Mouse (Mus musculus): Measurements from ENCODE around the gene Gm28053. TPM values are rescaled to one million over a fixed set of nuclear protein-coding genes. Genes with fewer than 3 reads are reported as not detected.

Gene Gm28053
- 0.48 TPM in 1 of 2 replicates, not detected in the other for polyA plus RNA-seq (2012; rRNA removed)

DNA sequence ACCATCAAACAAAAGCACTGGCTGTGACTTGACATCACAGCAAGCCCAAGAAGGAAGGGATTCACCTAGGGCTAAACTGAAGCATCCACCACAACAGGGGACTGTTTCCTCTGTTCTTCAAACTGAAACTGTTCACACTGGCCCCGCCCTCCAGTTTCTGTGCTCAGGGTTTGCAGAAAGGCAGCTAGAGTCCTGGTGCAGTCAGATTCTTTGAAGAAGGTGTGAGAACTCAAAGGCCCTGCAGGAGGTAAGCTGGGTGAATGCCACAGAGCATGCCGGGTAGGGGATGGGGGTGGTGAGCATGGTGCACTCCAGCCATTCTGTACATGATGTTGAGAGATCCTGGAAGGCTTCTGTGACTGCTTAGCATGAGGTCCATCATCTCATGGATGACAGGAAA, at the start of gene Gm28053, which contains the start of gene Gimap7:
Gm28053 (plus strand) TSS at position 153 of the 400 bp plus-strand sequence.
Gimap7 (plus strand) TSS at position 167 of the 400 bp plus-strand sequence.

DNA sequence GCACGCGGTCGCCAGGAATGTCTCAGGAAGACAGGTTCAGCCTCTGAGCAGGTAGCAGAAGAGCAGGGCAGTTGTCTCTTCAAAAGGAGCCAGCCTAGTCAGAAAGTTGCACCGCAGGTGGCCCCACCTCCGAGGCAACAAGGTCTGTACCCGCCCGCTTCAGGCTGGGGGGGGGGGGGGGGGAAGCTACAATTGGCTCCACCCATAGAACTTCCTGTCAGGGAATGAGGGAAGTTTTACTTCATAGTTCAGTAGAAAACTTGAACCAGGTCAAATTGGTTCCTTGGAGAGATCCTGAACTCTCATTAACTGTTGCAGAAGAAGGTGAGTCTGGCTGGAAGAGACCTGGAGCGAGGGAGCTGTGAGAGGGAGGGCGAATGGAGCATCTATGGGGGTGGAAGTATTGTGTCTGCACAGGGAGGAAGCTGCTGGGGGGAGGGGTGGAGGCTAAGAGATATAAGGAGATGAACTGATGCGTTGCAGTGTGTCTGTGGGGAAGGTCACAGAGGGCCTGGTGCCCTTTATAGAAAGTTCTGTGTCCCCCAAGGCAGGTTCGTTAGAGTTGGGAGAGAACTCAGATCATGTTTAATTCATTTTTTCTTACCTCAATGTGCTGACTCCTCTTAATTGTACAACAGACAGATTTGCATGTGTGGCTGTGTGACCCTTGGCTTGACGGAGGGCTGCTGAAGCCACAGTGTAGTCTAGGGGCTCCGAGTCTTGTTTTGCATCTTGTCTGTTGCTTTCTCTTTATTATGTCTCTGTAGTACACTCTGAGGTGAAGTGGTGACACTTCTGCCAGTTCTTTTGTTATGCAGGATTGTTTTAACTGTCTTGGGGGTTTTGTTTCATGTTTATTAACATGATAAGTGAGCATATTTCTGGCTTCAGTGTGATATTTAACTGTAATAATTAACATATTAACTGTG, 42.2 kb upstream of the Gm28053 start, which contains the start of gene Gimap9:
Gimap9 (plus strand) TSS at position 199 of the 929 bp plus-strand sequence.

DNA sequence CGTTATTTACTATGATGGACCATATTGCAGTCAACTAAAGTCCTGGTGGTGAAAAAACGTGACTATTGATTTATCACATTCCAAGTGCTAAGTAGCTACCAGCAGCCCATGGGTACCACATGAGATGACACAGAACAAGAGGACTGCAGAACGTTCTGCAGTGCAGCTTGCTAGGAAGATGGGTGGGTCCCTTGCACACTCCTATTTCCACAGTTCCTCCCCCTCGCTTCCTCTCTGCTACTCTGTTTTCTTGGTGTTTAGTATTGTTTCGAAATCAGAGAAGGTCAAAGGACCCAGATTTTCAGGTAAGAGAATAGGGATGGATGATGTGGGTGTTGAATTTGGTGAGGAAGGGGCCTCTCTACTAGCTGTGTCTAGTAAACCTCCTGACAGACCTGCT, 34.1 kb upstream of the Gm28053 start, which contains the start of gene Gimap4:
Gimap4 (plus strand) TSS at position 231 of the 400 bp plus-strand sequence.

DNA sequence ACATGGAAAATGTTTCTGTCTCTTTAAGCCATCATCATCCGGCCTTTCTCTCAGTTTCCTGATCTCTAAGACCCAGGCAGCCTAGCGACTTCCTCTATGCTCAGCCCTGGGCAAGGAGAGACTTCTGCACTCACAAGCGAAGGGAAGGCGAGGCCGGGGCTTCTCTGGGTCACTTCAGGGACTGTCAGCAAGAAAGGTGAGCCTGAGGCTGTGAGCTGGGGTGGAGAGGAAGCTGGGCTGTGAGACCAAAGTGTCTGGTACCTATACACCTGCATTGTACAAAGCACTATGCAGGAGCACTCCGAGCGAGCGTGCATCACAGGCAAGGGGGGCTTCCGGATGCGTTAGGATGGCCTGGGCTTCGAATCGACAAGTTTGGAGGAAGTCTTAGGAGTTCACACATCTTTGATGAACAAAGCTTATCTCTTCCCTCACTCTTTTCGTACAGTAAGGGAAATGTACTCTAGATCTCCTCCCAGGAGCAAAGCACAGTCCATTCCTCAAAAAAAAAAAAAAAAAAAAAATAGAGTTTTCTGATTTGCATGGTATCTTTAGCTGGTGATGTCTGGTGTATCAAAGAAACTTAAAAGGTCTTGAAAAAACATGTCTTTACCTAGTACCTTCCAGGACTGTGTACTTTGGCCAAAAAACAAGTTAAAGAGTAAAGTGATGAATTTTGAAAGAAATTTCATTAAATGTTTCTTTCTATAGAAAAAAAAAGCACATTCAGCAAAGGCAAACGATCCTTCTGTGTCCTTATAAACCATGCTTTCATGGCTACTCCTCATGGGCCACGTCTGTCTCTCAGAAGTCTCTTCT, 20.8 kb downstream of the Gm28053 start, which contains the start of gene Gimap1:
Gimap1 (plus strand) TSS at position 94 of the 819 bp plus-strand sequence.

DNA sequence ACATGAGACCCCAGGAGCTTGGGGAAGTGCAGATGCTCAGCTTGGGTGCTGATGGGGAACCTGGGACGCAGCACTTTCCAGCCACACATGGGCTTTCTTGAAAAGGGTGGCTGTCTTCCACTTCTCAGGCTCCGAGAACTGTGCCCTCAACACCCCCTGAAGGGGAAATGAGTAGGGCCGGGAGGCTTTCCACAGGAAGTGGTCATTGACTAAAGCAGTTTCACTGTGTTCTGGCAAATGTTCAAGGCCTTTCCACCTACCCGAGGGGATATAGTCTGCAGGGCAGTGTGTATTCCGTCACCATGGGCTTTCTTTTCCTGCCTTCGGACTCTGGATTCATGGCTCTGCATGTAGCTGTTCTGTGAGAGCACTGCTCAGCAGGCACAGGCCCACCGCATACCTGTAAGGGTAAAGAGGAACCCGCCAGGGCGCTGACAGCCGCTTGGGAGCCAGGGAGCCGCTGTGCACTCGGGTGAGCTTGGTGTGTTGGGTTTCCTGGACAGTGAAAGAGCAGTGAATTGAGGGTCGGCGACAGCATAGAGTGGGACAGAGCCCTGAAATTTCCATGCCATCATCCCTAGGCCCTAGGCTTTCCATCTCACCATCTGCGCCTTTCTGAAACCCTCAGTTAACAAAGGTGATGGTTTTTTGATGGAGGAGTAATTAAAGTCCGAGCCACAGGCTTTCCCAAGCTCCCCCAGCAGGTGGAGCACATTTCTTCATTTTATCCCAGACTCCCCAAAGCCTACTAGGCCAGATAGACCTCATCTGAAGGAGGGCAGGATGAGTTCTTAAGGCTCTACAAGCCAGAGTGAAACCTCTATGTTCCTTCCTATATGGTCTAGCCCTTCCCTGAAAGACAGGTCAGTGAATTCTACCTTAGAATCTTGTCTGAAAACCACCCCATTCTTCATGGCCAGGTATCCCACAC, 27.8 kb downstream of the Gm28053 start, which contains the start of gene Gimap5:
Gimap5 (plus strand) TSS at position 239 of the 931 bp plus-strand sequence.

DNA sequence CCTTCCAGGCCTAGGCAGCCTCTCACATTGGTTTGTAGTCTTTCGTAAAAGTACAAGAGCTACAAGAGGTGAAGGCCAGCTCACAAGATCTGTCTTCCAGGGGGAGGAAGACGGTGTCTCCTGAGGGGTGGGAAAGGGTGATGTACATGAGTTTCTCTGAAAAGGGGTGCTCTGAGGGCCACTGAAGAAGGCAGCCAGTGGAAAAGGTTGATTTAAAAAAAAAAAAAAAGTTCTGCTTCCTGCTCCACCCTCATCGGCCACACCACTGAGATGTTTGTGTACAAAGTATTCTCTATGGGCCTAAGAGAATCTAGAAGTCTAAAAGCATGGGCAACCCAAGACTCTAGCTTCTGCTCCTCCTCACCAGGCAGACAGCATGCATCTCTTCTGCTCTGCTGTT, 52.3 kb downstream of the Gm28053 start, which contains the start of gene Gimap3:
Gimap3 (minus strand) TSS at position 156 of the 400 bp plus-strand sequence.

Other genes with a start within 250 kb of the Gm28053 start
- gene Atp6v0e2, start 181.0 kb upstream of the Gm28053 start, polyA plus RNA-seq (2012; rRNA removed) = 317 and 323 TPM in 2 replicates
- gene Lrrc61, start 163.8 kb upstream of the Gm28053 start, polyA plus RNA-seq (2012; rRNA removed) = 24.9 and 28.4 TPM in 2 replicates
- gene Rarres2, start 145.8 kb upstream of the Gm28053 start, polyA plus RNA-seq (2012; rRNA removed) = 7.5 and 9.4 TPM in 2 replicates
- 0.41 TPM in 1 of 2 replicates, not detected in the other for gene Gm45021, start 129.0 kb upstream of the Gm28053 start, polyA plus RNA-seq (2012; rRNA removed)
- 47.3 and 49.6 TPM in 2 replicates for gene Repin1, start 124.7 kb upstream of the Gm28053 start, polyA plus RNA-seq (2012; rRNA removed)
- not detected in 2 replicates for gene Gm44965, start 124.7 kb upstream of the Gm28053 start, polyA plus RNA-seq (2012; rRNA removed)
- 10.4 and 11.7 TPM in 2 replicates for gene Zfp775, start 116.5 kb upstream of the Gm28053 start, polyA plus RNA-seq (2012; rRNA removed)
- gene AI854703, start 91.8 kb upstream of the Gm28053 start, polyA plus RNA-seq (2012; rRNA removed) = 22.4 and 24.2 TPM in 2 replicates
- 1.5 and 1.7 TPM in 2 replicates for gene Gimap8, start 71.4 kb upstream of the Gm28053 start, polyA plus RNA-seq (2012; rRNA removed)
- 1.6 and 1.8 TPM in 2 replicates for gene Gimap9, start 42.5 kb upstream of the Gm28053 start, polyA plus RNA-seq (2012; rRNA removed)
- 0.91 and 1.2 TPM in 2 replicates for gene Gimap4, start 34.1 kb upstream of the Gm28053 start, polyA plus RNA-seq (2012; rRNA removed)
- gene Gimap6, start 10.4 kb upstream of the Gm28053 start, polyA plus RNA-seq (2012; rRNA removed) = 5.4 and 6.2 TPM in 2 replicates
- not detected in 2 replicates for gene Gimap7, start within 50 bp of the Gm28053 start, polyA plus RNA-seq (2012; rRNA removed)
- 1.8 and 1.9 TPM in 2 replicates for gene Gimap1, start 20.4 kb downstream of the Gm28053 start, polyA plus RNA-seq (2012; rRNA removed)
- 1.2 and 1.5 TPM in 2 replicates for gene Gimap5, start 27.6 kb downstream of the Gm28053 start, polyA plus RNA-seq (2012; rRNA removed)
- gene Gimap3, start 52.2 kb downstream of the Gm28053 start, polyA plus RNA-seq (2012; rRNA removed) = 0.03 TPM in 1 of 2 replicates, not detected in the other
- gene Tmem176a, start 122.3 kb downstream of the Gm28053 start, polyA plus RNA-seq (2012; rRNA removed) = 13.6 and 16.0 TPM in 2 replicates
- 74.3 and 91.8 TPM in 2 replicates for gene Tmem176b, start 122.9 kb downstream of the Gm28053 start, polyA plus RNA-seq (2012; rRNA removed)
- 0.01 TPM in 1 of 2 replicates, not detected in the other for gene Aoc1, start 154.3 kb downstream of the Gm28053 start, polyA plus RNA-seq (2012; rRNA removed)
- gene 1600015I10Rik, start 211.3 kb downstream of the Gm28053 start, polyA plus RNA-seq (2012; rRNA removed) = not detected in 2 replicates

Measured in central nervous system, embryonic 18 days (tissue).